Mouse (Mus musculus) hindlimb bud, embryonic 11.5 days (tissue): Measurements from ENCODE around the gene Adamts7.

Experiments
- DNase-seq: peaks from one replicate; pipeline ENCODE4 v3.0.0-alpha.2; 2012; ENCODE audit warnings: low read depth, low spot score; ENCODE audit errors: extremely low spot score

The Adamts7 gene

DNA sequence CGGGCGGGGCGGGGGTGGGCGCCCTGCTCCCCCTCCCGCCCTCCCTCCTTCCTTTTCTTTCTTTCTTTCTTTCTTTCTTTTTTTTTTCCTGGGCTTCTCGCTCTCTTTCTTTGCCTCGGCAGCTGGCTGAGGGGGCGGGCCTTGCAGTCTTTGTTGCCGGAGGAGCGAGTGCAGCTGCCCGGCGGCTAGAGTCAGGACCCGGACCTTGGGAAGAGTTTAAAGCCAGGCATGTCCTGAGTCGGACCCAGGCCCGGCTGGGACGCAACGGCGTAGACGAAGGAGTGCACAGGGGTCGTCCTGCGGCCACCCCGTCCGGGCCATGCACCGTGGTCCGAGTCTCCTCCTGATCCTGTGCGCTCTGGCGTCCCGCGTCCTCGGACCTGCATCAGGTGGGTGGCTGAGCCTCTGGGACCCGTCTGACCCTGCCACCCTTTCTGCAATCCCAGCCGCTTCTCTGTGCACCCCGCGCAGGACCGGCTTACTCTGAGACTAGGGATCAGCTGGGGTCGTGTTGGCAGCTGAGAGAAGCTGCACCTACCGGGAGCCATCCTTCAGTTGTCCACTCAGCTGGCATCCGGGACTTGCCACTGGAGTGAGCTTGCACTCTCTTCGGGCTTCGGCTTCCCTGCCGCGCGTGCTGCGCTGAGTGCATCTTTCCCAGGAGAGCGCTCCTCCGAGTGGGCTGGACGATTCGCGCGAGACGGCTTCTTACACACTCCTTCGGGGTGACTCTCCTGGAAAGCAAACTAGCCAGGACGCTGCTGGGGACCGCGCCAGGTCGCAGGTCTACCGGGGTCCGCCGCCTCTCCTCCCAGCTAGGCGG lies at the start of gene Adamts7:
Adamts7 (plus strand) TSS at position 144 of the 823 bp plus-strand sequence.
- DNase-seq, result no peak

DNA sequence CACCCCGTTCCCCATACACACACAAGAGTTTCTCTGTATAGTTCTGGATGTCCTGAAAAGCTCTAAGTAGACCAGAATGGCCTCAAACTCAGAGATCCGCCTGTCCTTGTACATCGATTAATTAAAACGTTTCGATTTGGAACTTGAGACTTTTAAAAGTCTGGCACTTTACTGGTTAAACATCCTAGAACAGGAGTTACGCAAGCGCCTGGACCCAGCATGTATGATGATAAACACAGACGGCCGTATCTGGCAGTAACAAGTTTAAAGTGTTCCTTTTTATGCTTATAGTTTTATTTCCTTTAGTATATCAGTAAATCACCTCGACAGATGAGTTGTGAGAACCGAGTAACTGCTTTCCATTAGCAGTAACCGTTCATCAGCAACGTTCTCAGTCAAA lies 49.7 kb upstream of the Adamts7 start:
- DNase-seq, result no peak

- DNase-seq, result no peak
Measured at GRCm38 (mm10) chr9:90113651-90114566, 49.0 kb upstream of the Adamts7 start.

DNA sequence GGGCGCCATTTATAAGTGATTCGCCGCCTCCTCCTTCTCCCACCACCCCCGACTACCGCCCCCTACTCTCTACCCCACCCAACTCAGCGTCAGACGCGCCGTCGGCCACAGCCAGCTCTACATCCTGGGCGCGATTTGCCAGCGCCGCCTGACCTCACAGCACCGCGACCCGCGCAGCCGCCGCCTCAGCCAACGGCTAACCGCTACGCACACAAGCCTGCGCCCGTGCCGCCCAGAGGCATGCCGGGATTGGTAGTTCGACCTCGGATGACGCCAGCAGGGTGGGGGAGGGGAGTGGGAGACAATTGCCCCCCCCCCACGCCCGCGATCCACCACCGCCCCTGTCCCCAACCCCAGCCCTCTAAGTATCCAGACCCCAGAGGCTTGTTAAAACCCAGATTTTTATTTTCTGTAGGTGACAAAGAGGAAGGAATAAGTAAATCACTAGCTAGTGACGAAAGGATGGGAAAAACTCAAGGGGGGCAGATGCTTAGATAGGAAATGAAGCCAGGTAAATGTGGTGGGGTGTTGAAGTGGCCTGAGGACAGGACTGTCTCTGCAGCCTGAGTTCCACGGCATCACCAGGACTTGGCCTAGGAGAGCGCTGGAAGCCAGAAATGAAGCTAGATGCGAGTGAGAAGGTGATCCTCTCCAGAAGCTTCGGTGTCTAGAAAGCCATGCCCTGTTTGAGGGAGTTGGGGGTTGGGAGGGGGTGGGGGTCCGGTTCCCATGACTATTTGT lies 48.1 kb upstream of the Adamts7 start, which contains the start of gene Morf4l1:
Morf4l1 (minus strand) TSS at position 208 of the 741 bp plus-strand sequence.
- no peak for DNase-seq

GRCm38 (mm10) chr9:90115308-90115700 lies 47.6 kb upstream of the Adamts7 start:
- no peak for DNase-seq

GRCm38 (mm10) chr9:90117234-90117633 lies 45.6 kb upstream of the Adamts7 start:
- DNase-seq, result no peak

DNA sequence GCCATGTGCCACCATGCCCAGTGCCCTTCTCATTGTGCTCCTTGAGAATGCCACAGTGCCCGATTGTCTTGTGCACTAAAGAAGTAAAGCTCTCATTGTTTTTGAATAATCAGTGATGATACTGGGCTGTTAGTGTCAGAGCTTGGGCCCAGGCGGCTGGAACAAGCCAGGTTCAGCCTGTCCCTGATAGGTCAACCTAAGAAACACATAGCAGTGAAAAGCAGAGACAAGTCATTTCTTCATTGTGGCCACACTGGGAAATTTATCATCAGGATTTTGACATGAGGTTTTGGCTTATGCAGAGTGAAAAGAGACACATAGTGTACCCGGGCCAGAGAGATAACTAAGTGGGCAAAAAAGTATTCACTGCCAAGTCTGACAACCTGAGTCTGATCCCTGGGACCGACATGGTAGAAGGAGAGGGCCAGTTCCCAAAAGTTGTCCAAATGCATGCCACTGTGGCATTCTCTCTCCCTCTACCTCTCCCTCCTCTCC lies 40.6 kb upstream of the Adamts7 start:
- DNase-seq, result no peak

- DNase-seq, result no peak
Measured at GRCm38 (mm10) chr9:90124156-90124872, 38.6 kb upstream of the Adamts7 start.

DNA sequence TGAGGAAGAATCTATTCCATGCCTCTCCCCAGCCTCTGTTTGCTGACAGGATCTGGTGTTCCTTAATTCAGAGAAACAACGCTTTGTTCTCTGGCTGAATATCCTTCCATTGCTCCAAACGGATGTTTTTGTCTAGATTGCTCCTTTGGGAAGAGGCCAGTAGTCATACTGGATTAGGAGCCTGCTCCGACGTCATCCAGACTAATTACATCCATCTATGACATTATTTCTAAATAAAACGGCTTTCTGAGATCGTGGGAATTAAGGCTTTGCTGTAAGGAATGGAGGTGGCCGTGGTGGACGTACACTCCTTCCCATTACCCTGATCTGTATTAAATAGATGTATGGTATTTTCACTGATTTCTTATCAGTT lies 38.0 kb upstream of the Adamts7 start:
- no peak for DNase-seq

DNA sequence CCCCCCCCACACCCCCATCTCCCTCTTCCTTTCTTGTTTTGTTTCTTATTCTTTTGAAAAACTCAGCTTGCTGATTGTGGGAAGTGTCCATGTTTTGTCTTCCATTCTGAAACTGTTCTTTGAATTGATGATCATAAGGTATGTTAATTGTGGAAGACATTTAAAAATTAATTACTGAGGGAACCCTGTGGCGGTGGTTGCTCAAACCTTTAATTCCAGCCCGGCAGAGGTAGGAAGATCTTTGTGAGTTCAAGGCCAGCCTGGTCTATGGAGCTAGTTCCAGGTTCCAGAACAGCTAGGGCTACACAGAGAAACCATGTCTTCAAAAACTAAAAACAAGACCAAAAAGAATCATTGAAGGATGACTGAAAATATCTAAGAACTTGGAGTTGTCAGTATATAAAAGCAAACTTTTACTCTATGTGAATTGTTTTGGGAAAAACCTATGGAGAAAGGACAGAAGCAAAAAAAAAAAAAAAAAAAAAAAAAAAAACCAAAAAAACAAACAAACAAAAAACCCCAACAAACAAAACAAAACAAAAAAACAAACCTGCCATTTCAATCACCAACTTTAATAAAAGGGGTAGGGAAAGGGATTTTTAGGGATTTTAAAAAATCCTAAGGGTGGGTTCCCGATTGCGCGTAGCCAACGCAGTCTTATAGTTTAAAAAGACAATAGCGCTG lies 37.3 kb upstream of the Adamts7 start:
- DNase-seq, result no peak

GRCm38 (mm10) chr9:90126260-90127010 lies 36.4 kb upstream of the Adamts7 start:
- DNase-seq, result peak; percentile 56

- no peak for DNase-seq
Measured at GRCm38 (mm10) chr9:90127146-90127545, 35.7 kb upstream of the Adamts7 start.

GRCm38 (mm10) chr9:90128636-90129201 lies 34.1 kb upstream of the Adamts7 start:
- no peak for DNase-seq

DNA sequence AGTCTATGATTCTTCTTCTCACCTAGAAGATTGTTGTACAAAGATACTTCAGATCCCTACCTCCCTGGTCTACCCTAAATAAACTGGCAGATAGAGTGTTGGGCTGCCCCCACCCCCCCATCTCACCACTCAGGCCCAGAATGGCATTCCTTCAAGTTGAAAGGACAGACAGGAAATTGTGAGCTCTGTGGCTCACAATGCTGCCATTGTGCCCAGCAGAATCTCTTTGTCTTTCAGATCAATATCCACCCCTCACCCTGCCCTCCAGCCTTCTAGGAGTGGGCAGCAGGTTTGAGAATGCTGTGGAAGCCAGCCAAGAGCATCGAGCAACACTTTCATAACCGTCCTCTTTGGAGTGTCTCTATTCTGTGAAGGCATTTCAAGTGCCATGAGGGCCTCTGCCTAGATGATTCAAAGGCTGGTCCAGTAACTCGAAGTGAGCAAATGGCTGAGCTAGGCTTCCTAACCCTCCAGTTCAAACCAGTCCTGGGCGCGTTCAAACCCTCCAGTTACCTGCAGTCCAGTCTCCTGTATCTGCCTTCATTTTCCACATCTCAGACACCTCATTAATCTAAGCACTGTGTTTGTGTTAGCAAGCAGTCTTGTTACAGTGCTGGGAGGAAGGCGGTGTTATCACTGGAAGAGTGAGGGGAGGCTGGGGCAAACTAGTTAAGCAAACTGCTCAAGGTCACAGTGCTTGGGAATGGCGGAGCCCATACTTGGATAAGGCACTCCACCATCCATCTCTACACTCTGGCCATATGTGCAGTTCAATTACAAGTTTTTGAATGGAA lies 29.1 kb upstream of the Adamts7 start:
- DNase-seq, result no peak

- DNase-seq, result no peak
Measured at GRCm38 (mm10) chr9:90135466-90135865, 27.4 kb upstream of the Adamts7 start.

GRCm38 (mm10) chr9:90135963-90136677 lies 26.7 kb upstream of the Adamts7 start:
- no peak for DNase-seq

DNA sequence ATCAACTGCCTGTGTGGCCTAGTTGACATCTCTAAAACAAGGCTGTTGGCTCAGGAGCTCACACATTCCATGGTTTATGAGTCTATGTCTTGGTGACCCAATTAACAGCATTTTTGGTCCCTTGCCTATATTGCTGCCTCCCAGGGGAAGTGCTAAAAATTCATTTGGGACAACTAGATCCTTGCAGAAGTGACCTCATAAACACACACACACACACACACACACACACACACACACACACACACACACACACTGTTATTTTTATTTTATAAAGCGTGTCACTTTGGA lies 26.2 kb upstream of the Adamts7 start:
- DNase-seq, result no peak
